Mouse (Mus musculus) liver, embryonic 13.5 days (tissue): ENCODE results near the gene Cited4. TPM values are rescaled to one million over a fixed set of nuclear protein-coding genes. Genes with fewer than 3 reads are reported as not detected.
A peak's percentile ranks its signal among the peaks of the same experiment; 100 is the strongest.

ENCODE experiments used
- ATAC-seq: fragments of 200-750 bp; cut with Nextera tagmentation; 2 replicates; pipeline ENCODE4 v1.8.0; 2017; ENCODE audit warnings: low read depth, mild to moderate bottlenecking, moderate number of reproducible peaks, moderate library complexity
- DNase-seq: peaks from one replicate; pipeline ENCODE4 v3.0.0; 2022
- H3K27ac ChIP-seq: fragments of 300-500 bp; sonication (generic); 2 replicates; pipeline ENCODE4 v1.5.1; 2015; ENCODE audit warnings: moderate library complexity, mild to moderate bottlenecking, inconsistent platforms
- H3K27me3 ChIP-seq: fragments of 300-500 bp; sonication (generic); 2 replicates; pipeline ENCODE4 v1.6.1; 2015; ENCODE audit warnings: mild to moderate bottlenecking, inconsistent platforms
- H3K36me3 ChIP-seq: fragments of 300-500 bp; sonication (generic); 2 replicates; pipeline ENCODE4 v1.6.1; 2015; ENCODE audit warnings: mild to moderate bottlenecking, inconsistent platforms
- H3K4me1 ChIP-seq: fragments of 300-500 bp; sonication (generic); replicated peaks from 2 replicates; pipeline ENCODE4 v1.6.1; 2015; ENCODE audit warnings: inconsistent platforms
- H3K4me2 ChIP-seq: fragments of 300-500 bp; sonication (generic); 2 replicates; pipeline ENCODE4 v1.6.1; 2015; ENCODE audit warnings: inconsistent platforms, mild to moderate bottlenecking, moderate library complexity
- H3K4me3 ChIP-seq: fragments of 300-500 bp; sonication (generic); replicated peaks from 2 replicates; pipeline ENCODE4 v1.5.1; 2015; ENCODE audit warnings: mild to moderate bottlenecking, inconsistent platforms
- H3K9ac ChIP-seq: fragments of 300-500 bp; sonication (generic); 2 replicates; pipeline ENCODE4 v1.6.1; 2015; ENCODE audit warnings: mild to moderate bottlenecking, inconsistent platforms
- H3K9me3 ChIP-seq: fragments of 300-500 bp; sonication (generic); replicated peaks from 2 replicates; pipeline ENCODE4 v1.6.1; 2016; ENCODE audit warnings: inconsistent platforms
- WGBS: fragments of 180-500 bp; shearing (Covaris S2); methylation state at CpG from one replicate; pipeline ENCODE4 v1.1.7; 2015; ENCODE audit not compliant: insufficient replicate concordance; 5-methylcytosine and 5-hydroxymethylcytosine counted together
- polyA plus RNA-seq: library from polyadenylated mRNA; unstranded; fragments of >200 nt; fragmentation: Nextera tagmentation; extraction: Ambion mirVana; gene quantifications from 2 replicates; pipeline ENCODE4 v1.2.1, GENCODE M21; 2015

Cited4 gene
- polyA plus RNA-seq, 1 experiment from 2014 or later = 124 TPM

GRCm38 (mm10) chr4:120680953-120681352 is 14.6 kb downstream of the Cited4 start:
- no peak for DNase-seq
- H3K9ac ChIP-seq = no peak overlapping the region

GRCm38 (mm10) chr4:120682168-120682567 is 15.8 kb downstream of the Cited4 start:
- no peaks in the 10 kb centered on the region for H3K27me3 ChIP-seq
- peak overlapping the region; percentile 33; the same call in 1 of the 2 replicates for H3K9ac ChIP-seq
- DNase-seq (peak; percentile 61), ATAC-seq (0 out of 2 replicates have a peak, but pooled peaks have one; percentile 25)
- peaks cover 70% of the 10 kb centered on the region for H3K4me1 ChIP-seq
- peak overlapping the region; percentile 46 for H3K4me2 ChIP-seq
- no peaks in the 10 kb centered on the region for H3K36me3 ChIP-seq
- H3K4me3 ChIP-seq = peak overlapping the region; percentile 29
- no peaks in the 10 kb centered on the region for H3K9me3 ChIP-seq
- WGBS = 20% methylated on average over 10 of the region's 10 CpGs
- H3K27ac ChIP-seq = peak overlapping the region; percentile 84

More at GRCm38 (mm10) chr4:120680953-120681352, 14.6 kb downstream of the Cited4 start:
- 50% methylated on average over 7 of the region's 7 CpGs for WGBS
- no peaks in the 10 kb centered on the region for H3K36me3 ChIP-seq
- ATAC-seq = no peak
- H3K4me1 ChIP-seq = peaks cover 77% of the 10 kb centered on the region
- peak overlapping the region; percentile 84; the same call in 1 of the 2 replicates for H3K27ac ChIP-seq
- H3K4me3 ChIP-seq = no peak overlapping the region
- no peak overlapping the region for H3K4me2 ChIP-seq
- no peaks in the 10 kb centered on the region for H3K27me3 ChIP-seq
- H3K9me3 ChIP-seq = no peaks in the 10 kb centered on the region

- peak; percentile 61 for DNase-seq
- peak overlapping the region; percentile 33 for H3K9ac ChIP-seq
- ATAC-seq = peak; percentile 88
- peak overlapping the region; percentile 84 for H3K27ac ChIP-seq
- H3K27me3 ChIP-seq = no peaks in the 10 kb centered on the region
- peak overlapping the region; percentile 46 for H3K4me2 ChIP-seq
- H3K36me3 ChIP-seq = no peaks in the 10 kb centered on the region
- H3K4me1 ChIP-seq = peaks cover 61% of the 10 kb centered on the region
- H3K9me3 ChIP-seq = no peaks in the 10 kb centered on the region
- 23% methylated on average over 9 of the region's 9 CpGs for WGBS
- peak overlapping the region; percentile 29; the same call in 1 of the 2 replicates for H3K4me3 ChIP-seq
These were observed 17.1 kb downstream of the Cited4 start for GRCm38 (mm10) chr4:120683278-120683997.

- no peak overlapping the region for H3K4me3 ChIP-seq
- peaks cover 5% of the 10 kb centered on the region; the same call in 1 of the 2 replicates for H3K27me3 ChIP-seq
- peaks cover 28% of the 10 kb centered on the region for H3K4me1 ChIP-seq
- H3K9me3 ChIP-seq = no peaks in the 10 kb centered on the region
- WGBS = 60% methylated on average over 6 of the region's 6 CpGs
- H3K4me2 ChIP-seq = no peak overlapping the region
- H3K9ac ChIP-seq = no peak overlapping the region
- no peak overlapping the region for H3K27ac ChIP-seq
- no peak for DNase-seq
- H3K36me3 ChIP-seq = no peaks in the 10 kb centered on the region
- ATAC-seq = no peak
These were observed 20.9 kb downstream of the Cited4 start for GRCm38 (mm10) chr4:120687282-120687681.

GRCm38 (mm10) chr4:120689317-120689716 is 22.9 kb downstream of the Cited4 start:
- no peak for DNase-seq
- H3K27ac ChIP-seq = no peak overlapping the region
- WGBS = 52% methylated on average over 6 of the region's 6 CpGs
- no peaks in the 10 kb centered on the region for H3K36me3 ChIP-seq
- H3K27me3 ChIP-seq = peaks cover 15% of the 10 kb centered on the region
- H3K9me3 ChIP-seq = no peaks in the 10 kb centered on the region
- no peak overlapping the region for H3K4me2 ChIP-seq
- ATAC-seq = no peak
- no peak overlapping the region for H3K9ac ChIP-seq
- no peak overlapping the region for H3K4me3 ChIP-seq
- peaks cover 7% of the 10 kb centered on the region for H3K4me1 ChIP-seq

- WGBS = 41% methylated on average over 10 of the region's 10 CpGs
- H3K27me3 ChIP-seq = peaks cover 49% of the 10 kb centered on the region
- no peak for DNase-seq
These were observed 26.3 kb downstream of the Cited4 start for GRCm38 (mm10) chr4:120692717-120693116.

GRCm38 (mm10) chr4:120697353-120697752 is 31.0 kb downstream of the Cited4 start:
- Histone ChIP-seq H3K9me3 (no peaks in the 10 kb centered on the region), H3K4me1 (peaks cover 12% of the 10 kb centered on the region), H3K27ac (no peak overlapping the region), H3K4me3 (no peak overlapping the region), H3K4me2 (peak overlapping the region; percentile 60), H3K36me3 (no peaks in the 10 kb centered on the region), H3K9ac (no peak overlapping the region), H3K27me3 (peaks cover 90% of the 10 kb centered on the region)
- no peak for DNase-seq
- ATAC-seq = no peak; the same call in 1 of the 2 replicates
- 84% methylated on average over 8 of the region's 8 CpGs for WGBS

More at GRCm38 (mm10) chr4:120692717-120693116, 26.3 kb downstream of the Cited4 start:
- H3K4me1 ChIP-seq = peaks cover 4% of the 10 kb centered on the region
- H3K36me3 ChIP-seq = no peaks in the 10 kb centered on the region
- no peak overlapping the region for H3K4me3 ChIP-seq
- no peak for ATAC-seq
- H3K4me2 ChIP-seq = no peak overlapping the region
- H3K27ac ChIP-seq = no peak overlapping the region
- no peak overlapping the region for H3K9ac ChIP-seq
- H3K9me3 ChIP-seq = no peaks in the 10 kb centered on the region

GRCm38 (mm10) chr4:120697799-120698484 is 31.6 kb downstream of the Cited4 start:
- H3K4me2 ChIP-seq = peak overlapping the region; percentile 60
- ATAC-seq = peak; percentile 64
- H3K27me3 ChIP-seq = peaks cover 96% of the 10 kb centered on the region
- H3K4me3 ChIP-seq = peak overlapping the region; percentile 24
- no peak overlapping the region for H3K9ac ChIP-seq
- H3K9me3 ChIP-seq = no peaks in the 10 kb centered on the region
- no peak overlapping the region for H3K27ac ChIP-seq
- no peaks in the 10 kb centered on the region for H3K36me3 ChIP-seq
- 13% methylated on average over 35 of the region's 35 CpGs for WGBS
- no peak for DNase-seq
- peaks cover 13% of the 10 kb centered on the region for H3K4me1 ChIP-seq

- 61% methylated on average over 3 of the region's 3 CpGs for WGBS
- DNase-seq = no peak
- no peak for ATAC-seq
- Histone ChIP-seq H3K4me3 (no peak overlapping the region), H3K4me1 (peaks cover 21% of the 10 kb centered on the region), H3K9ac (no peak overlapping the region), H3K27ac (no peak overlapping the region), H3K9me3 (no peaks in the 10 kb centered on the region), H3K27me3 (peaks cover 86% of the 10 kb centered on the region), H3K36me3 (no peaks in the 10 kb centered on the region), H3K4me2 (no peak overlapping the region)
These were observed 34.8 kb downstream of the Cited4 start for GRCm38 (mm10) chr4:120701180-120701579.

- ATAC-seq (no peak), DNase-seq (no peak)
- Histone ChIP-seq H3K4me2 (no peak overlapping the region), H3K4me1 (peaks cover 21% of the 10 kb centered on the region), H3K4me3 (no peak overlapping the region), H3K9me3 (no peaks in the 10 kb centered on the region), H3K27me3 (peaks cover 81% of the 10 kb centered on the region), H3K27ac (no peak overlapping the region), H3K36me3 (no peaks in the 10 kb centered on the region), H3K9ac (no peak overlapping the region)
- 72% methylated on average over 8 of the region's 8 CpGs for WGBS
These were observed 35.7 kb downstream of the Cited4 start for GRCm38 (mm10) chr4:120702056-120702455.

- H3K9ac ChIP-seq = no peak overlapping the region
- no peak for ATAC-seq
- H3K4me2 ChIP-seq = no peak overlapping the region
- H3K27ac ChIP-seq = no peak overlapping the region
- peaks cover 77% of the 10 kb centered on the region for H3K27me3 ChIP-seq
- DNase-seq = no peak
- 73% methylated on average over 2 of the region's 2 CpGs for WGBS
- no peak overlapping the region for H3K4me3 ChIP-seq
- no peaks in the 10 kb centered on the region for H3K9me3 ChIP-seq
- peaks cover 19% of the 10 kb centered on the region for H3K4me1 ChIP-seq
- no peaks in the 10 kb centered on the region for H3K36me3 ChIP-seq
These were observed 36.1 kb downstream of the Cited4 start for GRCm38 (mm10) chr4:120702511-120702910.
